Mouse (Mus musculus): ENCODE measurements around the gene Vmn2r83. TPM values are rescaled to one million over a fixed set of nuclear protein-coding genes. Genes with fewer than 3 reads are reported as not detected.
A peak's percentile ranks its signal among the peaks of the same experiment; 100 is the strongest.

Vmn2r83 gene
- total and polyA plus RNA-seq, 2 experiments from 2014 or later: 0.04 TPM; not detected in 1

DNA sequence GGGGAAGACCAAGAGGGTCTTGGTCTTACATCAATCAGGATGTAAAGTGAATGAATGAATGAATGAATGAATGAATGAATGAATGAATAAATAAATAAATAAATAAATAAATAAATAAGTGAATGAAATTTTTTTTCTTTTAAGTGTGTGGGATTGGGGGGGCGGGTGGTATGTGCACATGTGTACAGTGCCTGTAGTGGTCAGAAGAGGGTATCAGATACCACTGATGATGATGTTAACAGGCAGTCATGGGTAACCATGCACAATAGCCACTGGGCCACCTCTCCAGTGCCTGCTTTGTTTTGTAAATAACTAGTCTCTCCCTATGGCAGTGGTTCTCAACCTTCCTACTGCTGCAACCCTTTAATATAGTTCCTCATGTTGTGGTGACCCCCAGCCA lies 55.9 kb downstream of the Vmn2r83 start:
- Histone ChIP-seq H3K9me3 (ENCODE audit: low read length) (no peaks in the 10 kb centered on the region), H3K36me3 (ENCODE audit: insufficient read depth, low read length) (no peaks in the 10 kb centered on the region), H3K4me2 (ENCODE audit: low read depth, low read length) (no peak overlapping the region), H3K9ac (replicated peaks; ENCODE audit: low read length) (no peak overlapping the region), H3K4me1 (ENCODE audit: insufficient read depth, low read length) (no peaks in the 10 kb centered on the region), H3K27me3 (ENCODE audit: insufficient read depth, low read length) (no peaks in the 10 kb centered on the region), H3K27ac (no peak overlapping the region), H3K4me3 (ENCODE audit: low read length) (no peak overlapping the region)
- 93% methylated on average over 1 of the region's 1 CpGs for WGBS
- TF ChIP-seq CTCF (IDR thresholded peaks at IDR 0.05; ENCODE audit: low read depth): no peak
- no peak for DNase-seq (ENCODE audit: low spot score)
- ATAC-seq: no peak

GRCm38 (mm10) chr10:79525456-79526325 lies 57.2 kb downstream of the Vmn2r83 start:
- H3K4me1 ChIP-seq (ENCODE audit: insufficient read depth, low read length): no peaks in the 10 kb centered on the region
- H3K27me3 ChIP-seq (ENCODE audit: insufficient read depth, low read length): no peaks in the 10 kb centered on the region
- H3K27ac ChIP-seq: no peak overlapping the region
- WGBS: 90% methylated on average over 8 of the region's 8 CpGs
- no peak for DNase-seq (ENCODE audit: low spot score)
- TF ChIP-seq CTCF (IDR thresholded peaks at IDR 0.05; ENCODE audit: low read depth): no peak
- no peak overlapping the region for H3K4me3 ChIP-seq (ENCODE audit: low read length)
- H3K4me2 ChIP-seq (ENCODE audit: low read depth, low read length): no peak overlapping the region
- no peaks in the 10 kb centered on the region for H3K36me3 ChIP-seq (ENCODE audit: insufficient read depth, low read length)
- no peak for ATAC-seq
- H3K9me3 ChIP-seq (ENCODE audit: low read length): no peaks in the 10 kb centered on the region
- no peak overlapping the region for H3K9ac ChIP-seq (replicated peaks; ENCODE audit: low read length)

- H3K9ac ChIP-seq (replicated peaks; ENCODE audit: low read length): no peak overlapping the region
- no peaks in the 10 kb centered on the region for H3K4me1 ChIP-seq (ENCODE audit: insufficient read depth, low read length)
- no peaks in the 10 kb centered on the region for H3K27me3 ChIP-seq (ENCODE audit: insufficient read depth, low read length)
- H3K27ac ChIP-seq: no peak overlapping the region
- 92% methylated on average over 12 of the region's 12 CpGs for WGBS
- DNase-seq (ENCODE audit: low spot score): no peak
- H3K4me2 ChIP-seq (ENCODE audit: low read depth, low read length): no peak overlapping the region
- no peak overlapping the region for H3K4me3 ChIP-seq (ENCODE audit: low read length)
- no peaks in the 10 kb centered on the region for H3K36me3 ChIP-seq (ENCODE audit: insufficient read depth, low read length)
- no peaks in the 10 kb centered on the region for H3K9me3 ChIP-seq (ENCODE audit: low read length)
- no peak for TF ChIP-seq CTCF (IDR thresholded peaks at IDR 0.05; ENCODE audit: low read depth)
- 0 out of 2 replicates have a peak, but pooled peaks have one; percentile 16 for ATAC-seq
Measured at GRCm38 (mm10) chr10:79526661-79527452, 58.3 kb downstream of the Vmn2r83 start.

DNA sequence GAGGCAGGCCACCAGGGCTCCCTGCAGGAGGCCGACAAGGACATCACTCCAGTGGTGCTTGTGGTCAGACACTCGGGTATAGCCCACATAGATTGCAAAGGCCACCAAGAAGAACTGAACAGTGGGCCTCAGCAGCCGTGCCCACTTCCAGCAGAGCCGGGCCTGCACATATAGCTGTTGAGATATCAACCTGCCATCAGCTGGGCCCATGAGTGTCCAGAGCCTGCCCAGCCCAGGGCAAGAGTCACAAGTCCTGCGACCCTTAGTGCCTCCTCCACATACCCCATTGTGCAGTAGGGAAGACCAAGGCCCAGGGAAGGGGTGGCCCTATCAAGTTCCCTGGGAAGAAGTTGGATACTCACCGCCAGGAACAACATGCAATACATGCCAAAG lies 58.9 kb downstream of the Vmn2r83 start:
- Histone ChIP-seq H3K4me1 (ENCODE audit: insufficient read depth, low read length) (no peaks in the 10 kb centered on the region), H3K9me3 (ENCODE audit: low read length) (no peaks in the 10 kb centered on the region), H3K27me3 (ENCODE audit: insufficient read depth, low read length) (no peaks in the 10 kb centered on the region), H3K4me3 (ENCODE audit: low read length) (no peak overlapping the region), H3K4me2 (ENCODE audit: low read depth, low read length) (no peak overlapping the region), H3K36me3 (ENCODE audit: insufficient read depth, low read length) (no peaks in the 10 kb centered on the region), H3K27ac (no peak overlapping the region), H3K9ac (replicated peaks; ENCODE audit: low read length) (no peak overlapping the region)
- TF ChIP-seq CTCF (IDR thresholded peaks at IDR 0.05; ENCODE audit: low read depth): no peak
- DNase-seq (ENCODE audit: low spot score) (no peak), ATAC-seq (no peak)
- 92% methylated on average over 6 of the region's 6 CpGs for WGBS

DNA sequence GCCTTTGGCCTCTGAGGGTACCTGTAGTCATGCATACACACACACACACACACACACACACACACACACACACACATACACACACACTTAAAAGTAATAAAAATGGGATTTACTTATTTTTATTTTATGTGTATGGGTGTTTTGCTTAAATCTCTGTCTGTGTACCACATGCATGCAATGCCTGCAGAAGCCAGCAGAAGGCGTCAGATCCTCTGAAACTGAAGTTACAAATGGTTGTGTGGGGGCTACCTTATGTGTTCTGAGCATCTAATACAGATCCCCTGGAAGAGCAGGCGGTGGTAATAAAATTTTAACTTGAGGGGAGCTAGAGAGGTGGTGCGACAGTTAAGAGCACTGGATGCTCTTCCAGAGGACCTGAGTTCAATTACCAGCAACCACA lies 59.5 kb downstream of the Vmn2r83 start:
- peaks cover 4% of the 10 kb centered on the region; the same call in 1 of the 2 replicates for H3K4me1 ChIP-seq (ENCODE audit: insufficient read depth, low read length)
- no peak overlapping the region for H3K27ac ChIP-seq
- no peak for DNase-seq (ENCODE audit: low spot score)
- no peaks in the 10 kb centered on the region for H3K36me3 ChIP-seq (ENCODE audit: insufficient read depth, low read length)
- WGBS: 86% methylated on average over 3 of the region's 3 CpGs
- TF ChIP-seq CTCF (IDR thresholded peaks at IDR 0.05; ENCODE audit: low read depth): peak; percentile 12; the same call in 1 of the 2 replicates
- H3K9me3 ChIP-seq (ENCODE audit: low read length): no peaks in the 10 kb centered on the region
- H3K4me2 ChIP-seq (ENCODE audit: low read depth, low read length): no peak overlapping the region
- H3K4me3 ChIP-seq (ENCODE audit: low read length): no peak overlapping the region
- no peaks in the 10 kb centered on the region for H3K27me3 ChIP-seq (ENCODE audit: insufficient read depth, low read length)
- no peak for ATAC-seq
- H3K9ac ChIP-seq (replicated peaks; ENCODE audit: low read length): no peak overlapping the region

DNA sequence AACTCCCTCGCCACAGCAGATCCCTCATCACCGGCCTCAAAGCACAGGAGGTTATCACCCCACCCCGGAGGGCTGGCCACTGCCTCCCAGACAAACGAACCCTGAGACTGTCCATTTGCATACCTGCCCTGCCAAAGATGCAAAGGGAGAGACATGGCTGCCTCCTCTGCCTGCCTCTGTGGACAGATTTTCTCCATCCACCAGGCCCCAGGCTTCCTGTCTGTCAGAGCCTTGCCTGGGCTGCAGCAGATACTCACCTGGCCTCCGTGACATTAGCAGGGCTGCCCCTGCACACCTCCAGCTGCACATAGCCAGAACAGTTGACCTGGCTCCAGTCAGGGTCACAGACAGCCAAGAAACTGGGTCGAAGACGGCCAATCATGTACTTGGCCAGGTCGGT lies 61.7 kb downstream of the Vmn2r83 start:
- Histone ChIP-seq H3K36me3 (ENCODE audit: insufficient read depth, low read length) (no peaks in the 10 kb centered on the region), H3K27ac (no peak overlapping the region), H3K9me3 (ENCODE audit: low read length) (no peaks in the 10 kb centered on the region), H3K4me2 (ENCODE audit: low read depth, low read length) (no peak overlapping the region), H3K4me1 (ENCODE audit: insufficient read depth, low read length) (peaks cover 8% of the 10 kb centered on the region; the same call in 1 of the 2 replicates), H3K9ac (replicated peaks; ENCODE audit: low read length) (no peak overlapping the region), H3K4me3 (ENCODE audit: low read length) (no peak overlapping the region), H3K27me3 (ENCODE audit: insufficient read depth, low read length) (no peaks in the 10 kb centered on the region)
- DNase-seq (ENCODE audit: low spot score): no peak
- ATAC-seq: no peak
- no peak for TF ChIP-seq CTCF (IDR thresholded peaks at IDR 0.05; ENCODE audit: low read depth)
- WGBS: 70% methylated on average over 8 of the region's 8 CpGs

Data from hindbrain, postnatal 0 days (tissue).